Comparison of ENCODE assay signal across 35 mouse cellular contexts in genomic region chr16:50533881-50534280, GRCm38 (mm10). TPM values are rescaled to one million over a fixed set of nuclear protein-coding genes. Genes with fewer than 3 reads are reported as not detected.
DNase-seq lines count a peak whose midpoint lies in the region; ATAC-seq and TF ChIP-seq lines count a peak whose summit lies in the region.
"Had no signal": no experiment of that assay in that cellular context is flagged by ENCODE, and none has a peak within 500 bp of the region (broad histone marks: within the 10 kb centered on the region; RNA-seq: fewer than 3 reads in every experiment).

No protein-coding gene starts in this region.

- no peak for TF ChIP-seq CTCF in MEL (IDR thresholded peaks at IDR 0.05 in 2 of 3, conservative IDR thresholded peaks at IDR 0.05 in 1 of 3; ENCODE audit: control insufficient read depth in 1 of 3, insufficient read depth in 1 of 3, low read depth in 2 of 3, low read length in 3 of 3, poor library complexity in 1 of 3, severe bottlenecking in 1 of 3)

- no peak overlapping the region for H3K27ac ChIP-seq in MEL (ENCODE audit: control insufficient read depth, low read depth, low read length)
- no peak overlapping the region for H3K27ac ChIP-seq in neural tube, embryonic 15.5 days (replicated peaks)
- H3K27ac ChIP-seq: forebrain, embryonic 13.5 days; heart, embryonic 10.5 days; heart, embryonic 15.5 days; hindbrain, embryonic 13.5 days; limb, embryonic 13.5 days; midbrain, embryonic 15.5 days; neural tube, embryonic 12.5 days; stomach, embryonic 15.5 days had no signal

- DNase-seq in B cell, adult 2 months, result peak; percentile 24 to 35
- DNase-seq in MEL (ENCODE audit: low read depth, low spot score), result peak; percentile 50
- no peak for DNase-seq in cerebellum, adult 11 months
- DNase-seq in frontal cortex, postnatal 36 days (ENCODE audit: low spot score in 2 of 2), result no peak
- DNase-seq: adrenal gland, postnatal 10 days; cerebellum, adult 18-20 months; cerebellum, postnatal 25 days; gastrocnemius, postnatal 14 days; heart, adult 11 months; heart, postnatal 36 days; kidney, adult 11 months; kidney, postnatal 14 days; lung, postnatal 4 days had no signal

- H3K9me3 ChIP-seq in MEL (replicated peaks; ENCODE audit: insufficient read depth, low read length), result no peaks in the 10 kb centered on the region
- H3K9me3 ChIP-seq in neural tube, embryonic 15.5 days (replicated peaks), result no peaks in the 10 kb centered on the region
- H3K9me3 ChIP-seq: forebrain, embryonic 13.5 days; heart, embryonic 10.5 days; heart, embryonic 15.5 days; hindbrain, embryonic 13.5 days; limb, embryonic 13.5 days; midbrain, embryonic 15.5 days; neural tube, embryonic 12.5 days; stomach, embryonic 15.5 days had no signal

- peak in 1 of 2 experiments; percentile 24; a peak in 1 of 4 replicates for TF ChIP-seq EP300 in MEL (IDR thresholded peaks at IDR 0.05; ENCODE audit: low read depth in 1 of 2, low read length in 2 of 2)

- H3K9ac ChIP-seq in MEL (ENCODE audit: control insufficient read depth, low read depth, low read length, poor library complexity, severe bottlenecking), result no peak overlapping the region
- no peak overlapping the region for H3K9ac ChIP-seq in neural tube, embryonic 15.5 days (replicated peaks)
- H3K9ac ChIP-seq: forebrain, embryonic 13.5 days; heart, embryonic 15.5 days; hindbrain, embryonic 13.5 days; limb, embryonic 13.5 days; midbrain, embryonic 15.5 days; neural tube, embryonic 12.5 days; stomach, embryonic 15.5 days had no signal

- H3K4me1 ChIP-seq in MEL (ENCODE audit: control insufficient read depth in 1 of 2, insufficient read depth in 2 of 2, low read length in 2 of 2), result peaks cover 0 to 3% of the 10 kb centered on the region in 2 experiments; a peak in 1 of 4 replicates
- peaks cover 6% of the 10 kb centered on the region for H3K4me1 ChIP-seq in neural tube, embryonic 15.5 days
- H3K4me1 ChIP-seq: limb, embryonic 13.5 days; neural tube, embryonic 12.5 days; stomach, embryonic 15.5 days had no signal

- WGBS in neural tube, embryonic 15.5 days, result 73% methylated on average over 3 of the region's 3 CpGs

- peaks cover 4 to 6% of the 10 kb centered on the region in 2 experiments for H3K36me3 ChIP-seq in MEL (ENCODE audit: control insufficient read depth in 1 of 2, insufficient read depth in 2 of 2, low read length in 2 of 2)
- H3K36me3 ChIP-seq in neural tube, embryonic 15.5 days, result no peaks in the 10 kb centered on the region
- H3K36me3 ChIP-seq: heart, embryonic 10.5 days; heart, embryonic 15.5 days; hindbrain, embryonic 13.5 days; limb, embryonic 13.5 days; midbrain, embryonic 15.5 days; neural tube, embryonic 12.5 days; stomach, embryonic 15.5 days had no signal

- H3K79me2 ChIP-seq in MEL (ENCODE audit: control insufficient read depth, insufficient read depth, low read length, poor library complexity), result peaks cover 24% of the 10 kb centered on the region

- H3K4me2 ChIP-seq in neural tube, embryonic 15.5 days, result no peak overlapping the region
- H3K4me2 ChIP-seq: forebrain, embryonic 13.5 days; heart, embryonic 15.5 days; hindbrain, embryonic 13.5 days; limb, embryonic 13.5 days; liver, embryonic 11.5 days; midbrain, embryonic 15.5 days; neural tube, embryonic 12.5 days; stomach, embryonic 15.5 days had no signal

- no peak for TF ChIP-seq RAD21 in MEL (IDR thresholded peaks at IDR 0.05; ENCODE audit: low read depth, low read length)

- no peak for TF ChIP-seq POLR2A in MEL (IDR thresholded peaks at IDR 0.05; ENCODE audit: control insufficient read depth in 1 of 2, insufficient read depth in 1 of 2, low read depth in 1 of 2, low read length in 2 of 2, poor library complexity in 1 of 2)

- peak; percentile 72 for ATAC-seq in granulocyte monocyte progenitor cell, adult 5-6 weeks (replicated peaks; ENCODE audit: poor library complexity, severe bottlenecking)
- ATAC-seq in monocyte, adult 5-6 weeks (replicated peaks; ENCODE audit: insufficient number of reproducible peaks, low FRiP score, low TSS enrichment, poor library complexity, severe bottlenecking), result peak; percentile 37; the same call in 1 of the 2 replicates
- no peak for ATAC-seq in neural tube, embryonic 15.5 days (ENCODE audit: low FRiP score)
- ATAC-seq: forebrain, embryonic 13.5 days; inflammation-experienced regulatory T-cells, adult 6 months; lung, postnatal 0 days; midbrain, embryonic 15.5 days had no signal

- no peak overlapping the region for H3K4me3 ChIP-seq in MEL (ENCODE audit: control insufficient read depth in 1 of 2, insufficient read depth in 1 of 2, low read depth in 2 of 2, low read length in 2 of 2)
- no peak overlapping the region for H3K4me3 ChIP-seq in neural tube, embryonic 15.5 days (replicated peaks)
- H3K4me3 ChIP-seq: forebrain, embryonic 13.5 days; heart, embryonic 10.5 days; heart, embryonic 15.5 days; hindbrain, embryonic 13.5 days; limb, embryonic 13.5 days; midbrain, embryonic 15.5 days; neural tube, embryonic 12.5 days; stomach, embryonic 15.5 days had no signal

- no peaks in the 10 kb centered on the region for H3K27me3 ChIP-seq in MEL (ENCODE audit: control insufficient read depth in 1 of 2, insufficient read depth in 2 of 2, low read length in 2 of 2)
- no peaks in the 10 kb centered on the region for H3K27me3 ChIP-seq in neural tube, embryonic 15.5 days (replicated peaks)
- H3K27me3 ChIP-seq: forebrain, embryonic 13.5 days; heart, embryonic 15.5 days; limb, embryonic 13.5 days; midbrain, embryonic 15.5 days; neural tube, embryonic 12.5 days; stomach, embryonic 15.5 days had no signal

TF ChIP-seq in MEL, 35 proteins besides CTCF, POLR2A, EP300 and RAD21:
- TF ChIP-seq TCF12 (IDR thresholded peaks at IDR 0.05; ENCODE audit: low read depth, low read length) (no peak), USF1 (IDR thresholded peaks at IDR 0.05; ENCODE audit: low read depth, low read length) (no peak), MXI1 (IDR thresholded peaks at IDR 0.05; ENCODE audit: low read depth, low read length) (no peak), ZNF384 (IDR thresholded peaks at IDR 0.05; ENCODE audit: low read depth, low read length) (peak; percentile 64; the same call in 1 of the 2 replicates)

RNA-seq across cellular contexts. Expression of gene Ccdc54, which starts 57.1 kb away (rescaled TPM):
- total RNA-seq in MEL (2012; rRNA removed), result not detected in 2 replicates
- polyA plus RNA-seq in MEL (2012; ENCODE audit: insufficient read depth in 1 of 2, insufficient read length in 2 of 2, low read depth in 1 of 2, low replicate concordance in 2 of 2, missing spikeins in 1 of 2), result under 1 TPM in 1 of 2 experiments, not detected in 1; 0.06 TPM
- not detected in 2 replicates for total RNA-seq in granulocyte monocyte progenitor cell, adult 5-6 weeks (2014; fragmentation: Nextera tagmentation)
- not detected in 2 replicates for total RNA-seq in granulocyte monocyte progenitor cell, adult 5-6 weeks (2017)
- total RNA-seq in monocyte, adult 5-6 weeks (2017), result not detected in 3 replicates
- polyA plus RNA-seq in neural tube, embryonic 15.5 days (2015; fragmentation: Nextera tagmentation; extraction: Ambion mirVana), result not detected in 2 replicates
- total RNA-seq: adrenal gland, postnatal 10 days; gastrocnemius, postnatal 14 days; heart, postnatal 36 days; layer of hippocampus, adult 18-20 months; layer of hippocampus, postnatal 10 days; left cerebral cortex, adult 18-20 months; left cerebral cortex, postnatal 36 days had no signal
- polyA plus RNA-seq: C2C12; embryonic facial prominence, embryonic 11.5 days; forebrain, embryonic 13.5 days; heart, embryonic 10.5 days; heart, embryonic 15.5 days; hindbrain, embryonic 13.5 days; inflammation-experienced regulatory T-cells, adult 6 months; kidney, embryonic 14.5 days; limb, embryonic 13.5 days; liver, embryonic 11.5 days; liver, embryonic 16.5 days; lung, postnatal 0 days; midbrain, embryonic 15.5 days; neural tube, embryonic 12.5 days; stomach, embryonic 15.5 days had no signal

Comparison
In these comparisons a context has a peak if more than half of its experiments do, and no peak if none do; other contexts are left out.
1. DNase-seq: peak in B cell, adult 2 months (2 of 2) and MEL (single experiment); none in cerebellum, adult 11 months (single experiment) and frontal cortex, postnatal 36 days (0 of 2).